Mouse (Mus musculus) layer of hippocampus, adult 8-10 months (tissue): ENCODE results near the gene A130010J15Rik. TPM values are rescaled to one million over a fixed set of nuclear protein-coding genes. Genes with fewer than 3 reads are reported as not detected.

Experiments used
- DNase-seq, 2 experiments: peaks; one replicate each; pipeline ENCODE4 v3.0.0; 2022; ENCODE audit warnings: low spot score in 2 of 2
- total RNA-seq, 4 experiments: library from RNA; stranded (reverse); gene quantifications; 2 replicates each; pipeline ENCODE4 v1.2.4; 2022

Gene A130010J15Rik
- total RNA-seq, 4 experiments from 2014 or later = 4.7 to 5.7 (median 5.3) TPM

GRCm38 (mm10) chr1:193156316-193157110, 11.3 kb upstream of the A130010J15Rik start:
- DNase-seq = no peak

GRCm38 (mm10) chr1:193157111-193157492, 10.7 kb upstream of the A130010J15Rik start:
- DNase-seq = no peak

- no peak for DNase-seq
These were observed 8.7 kb upstream of the A130010J15Rik start for GRCm38 (mm10) chr1:193159163-193159562.

GRCm38 (mm10) chr1:193159613-193160012, 8.2 kb upstream of the A130010J15Rik start:
- DNase-seq = no peak

- no peak for DNase-seq
These were observed 7.4 kb upstream of the A130010J15Rik start for GRCm38 (mm10) chr1:193160317-193161032.

- DNase-seq = no peak
These were observed 1.4 kb downstream of the A130010J15Rik start for GRCm38 (mm10) chr1:193169228-193169627.

- no peak for DNase-seq
These were observed 2.0 kb downstream of the A130010J15Rik start for GRCm38 (mm10) chr1:193169856-193170255.

- DNase-seq = peak; percentile 96
These were observed 5.4 kb downstream of the A130010J15Rik start for GRCm38 (mm10) chr1:193172991-193173809.

GRCm38 (mm10) chr1:193173810-193174129, 5.9 kb downstream of the A130010J15Rik start:
- no peak for DNase-seq

GRCm38 (mm10) chr1:193174143-193174733, 6.4 kb downstream of the A130010J15Rik start:
- DNase-seq = no peak

- DNase-seq = no peak
These were observed 13.3 kb downstream of the A130010J15Rik start for GRCm38 (mm10) chr1:193181104-193181503.

- no peak for DNase-seq
These were observed 20.4 kb downstream of the A130010J15Rik start for GRCm38 (mm10) chr1:193188257-193188656.

GRCm38 (mm10) chr1:193189151-193189621, 21.3 kb downstream of the A130010J15Rik start:
- peak in 1 of 2 experiments; percentile 30 for DNase-seq

GRCm38 (mm10) chr1:193189771-193190170, 21.9 kb downstream of the A130010J15Rik start:
- DNase-seq = no peak

- DNase-seq = no peak
These were observed 23.9 kb downstream of the A130010J15Rik start for GRCm38 (mm10) chr1:193191675-193192283.

- DNase-seq = no peak
These were observed 26.7 kb downstream of the A130010J15Rik start for GRCm38 (mm10) chr1:193194416-193195140.

- no peak for DNase-seq
These were observed 27.4 kb downstream of the A130010J15Rik start for GRCm38 (mm10) chr1:193195169-193195810.

GRCm38 (mm10) chr1:193197494-193198205, 29.8 kb downstream of the A130010J15Rik start:
- no peak for DNase-seq

- no peak for DNase-seq
These were observed 30.5 kb downstream of the A130010J15Rik start for GRCm38 (mm10) chr1:193198312-193198711.
